Mouse (Mus musculus) thymus, postnatal 10 days (tissue): ENCODE measurements around the gene Prss47.

Source experiments
- DNase-seq, 2 experiments: peaks; one replicate each; pipeline ENCODE4 v3.0.0; 2021; ENCODE audit warnings: low spot score in 2 of 2

The Prss47 gene

DNA sequence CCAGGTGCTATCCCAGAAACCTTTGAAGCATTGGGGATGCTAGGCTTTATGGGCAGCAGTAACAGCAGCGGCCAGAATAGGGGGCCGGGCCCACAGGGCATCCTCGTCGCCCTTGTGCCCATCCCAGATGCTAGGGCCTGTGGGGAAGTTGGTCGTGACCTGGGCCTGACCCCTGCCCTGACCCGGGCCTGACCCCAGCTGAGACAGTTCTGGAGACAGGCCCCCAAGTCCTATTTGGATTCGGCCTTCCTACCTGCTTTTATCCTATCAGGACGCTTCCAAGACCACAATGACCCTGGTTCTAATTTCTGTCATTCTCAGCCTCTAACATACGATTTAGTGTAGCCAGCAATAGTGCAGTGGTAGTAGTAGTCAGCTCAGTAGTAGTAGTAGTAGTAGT, at the start of gene Prss47:
TSS of gene Prss47 (minus strand) at position 101 of the 400 bp plus-strand sequence.
- no peak for DNase-seq

DNA sequence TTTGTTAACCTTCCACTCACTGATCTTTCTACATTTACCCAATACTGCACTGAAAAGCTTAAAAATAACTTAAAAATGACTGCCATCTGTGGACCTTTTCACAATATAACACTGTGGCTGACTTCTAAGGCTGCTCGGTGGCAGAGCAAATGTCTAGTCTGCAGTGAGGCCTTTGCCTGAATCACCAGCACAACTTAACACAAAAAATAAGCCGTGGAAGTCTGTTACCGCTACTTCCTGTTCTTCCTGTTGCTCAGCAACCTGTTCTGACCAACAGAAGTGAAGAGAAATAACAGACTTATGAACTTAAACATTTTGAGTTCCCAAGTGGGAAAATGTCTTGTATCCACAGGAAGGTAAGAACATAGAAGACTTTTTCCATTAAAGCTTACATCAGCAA, 48.7 kb upstream of the Prss47 start:
- no peak for DNase-seq

- DNase-seq = no peak
Measured at GRCm38 (mm10) chr13:65100678-65101077, 48.1 kb upstream of the Prss47 start.

DNA sequence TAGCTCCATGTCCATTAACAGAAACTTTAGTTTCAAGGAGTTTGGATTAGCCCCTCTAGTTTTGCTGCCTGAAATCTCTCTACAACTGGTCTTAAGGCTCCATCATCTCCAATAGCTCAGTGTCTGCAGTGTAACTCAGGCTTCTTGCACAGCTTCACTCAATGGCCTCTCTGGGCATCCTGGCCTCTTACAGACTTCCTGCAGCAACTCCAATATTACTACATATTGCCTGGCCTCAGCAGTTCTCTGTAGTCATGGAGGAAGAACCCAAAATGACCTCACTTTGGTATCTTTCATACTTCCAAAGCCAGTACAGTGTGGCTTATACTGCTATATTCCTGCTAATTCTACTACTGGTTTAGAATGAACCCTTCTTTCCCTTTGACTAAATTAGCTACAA, 44.5 kb upstream of the Prss47 start:
- no peak for DNase-seq

DNA sequence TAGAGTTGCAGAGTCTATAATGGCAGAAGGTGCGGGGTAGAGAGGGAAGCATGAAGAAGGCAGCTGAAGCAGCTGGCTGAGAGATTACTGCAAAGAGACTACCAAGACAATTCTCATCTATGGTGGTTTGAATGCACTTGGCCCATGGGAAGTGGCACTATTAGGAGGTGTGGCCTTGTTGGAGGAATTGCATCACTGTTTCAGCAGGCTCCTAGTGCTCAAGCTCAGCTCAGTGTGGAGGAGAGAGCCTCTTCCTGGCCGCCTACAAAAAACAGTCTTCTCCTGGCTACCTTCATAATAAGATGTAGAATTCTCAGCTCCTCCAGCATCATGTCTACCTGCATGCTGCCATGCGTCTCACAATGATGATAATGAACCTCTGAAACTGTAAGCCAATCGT, 43.4 kb upstream of the Prss47 start:
- DNase-seq = no peak

DNA sequence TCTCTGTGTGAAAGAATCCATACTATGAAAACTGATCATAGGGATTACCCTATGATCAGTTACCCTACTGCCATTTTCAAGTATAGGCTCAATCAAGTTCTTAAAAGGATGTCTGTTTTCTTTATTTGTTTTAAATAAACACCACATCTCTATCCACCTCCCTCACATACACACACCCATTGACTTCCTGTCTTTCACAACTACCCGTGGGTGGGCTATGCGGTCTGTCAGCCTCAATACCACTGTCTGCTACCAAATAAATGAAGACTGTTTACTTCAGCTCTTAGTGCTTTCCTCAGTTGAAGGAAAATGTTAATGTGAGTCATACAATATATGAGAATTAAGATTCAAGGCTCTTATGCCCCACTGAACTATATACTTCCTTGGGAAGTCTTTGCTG, 17.4 kb upstream of the Prss47 start:
- DNase-seq = no peak

DNA sequence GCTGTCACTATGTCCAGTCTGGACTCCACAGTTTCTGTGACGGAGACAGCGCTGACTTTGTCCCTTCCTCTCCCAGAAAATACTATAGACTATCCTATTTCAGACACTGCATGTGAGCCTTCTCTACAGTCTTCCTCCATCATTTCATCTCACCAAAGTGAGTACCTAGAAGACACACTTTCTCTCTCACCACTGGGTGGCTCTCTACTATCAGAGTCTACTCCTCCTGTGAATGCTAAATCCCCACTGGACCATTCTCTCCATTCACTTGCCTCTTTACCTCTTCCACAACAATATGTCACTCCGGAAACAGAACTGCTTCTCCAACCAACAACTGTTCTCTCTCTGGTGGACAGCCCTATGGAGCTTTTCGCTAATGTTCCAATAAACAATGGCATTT, 17.5 kb downstream of the Prss47 start:
- DNase-seq = no peak

DNA sequence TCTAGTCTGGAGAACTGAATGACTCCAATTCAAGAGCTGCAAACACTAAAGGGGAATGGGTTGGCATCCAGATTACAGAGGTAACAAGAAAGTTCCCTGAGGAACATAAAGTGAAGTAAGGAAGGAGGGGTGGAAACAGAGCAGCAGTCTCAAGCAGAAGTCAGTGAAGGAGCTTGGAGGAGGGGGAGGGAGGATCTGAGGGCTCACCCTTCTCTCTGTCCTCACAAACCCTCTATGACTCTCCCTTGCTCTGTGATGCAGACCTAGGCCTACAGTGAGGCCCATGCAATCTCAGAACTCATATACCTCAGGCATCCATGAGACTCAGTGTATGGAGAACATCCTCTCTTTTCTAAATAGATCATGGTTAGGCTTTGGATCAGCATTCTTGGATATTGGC, 19.8 kb downstream of the Prss47 start, which contains the start of gene Spata31d1c:
TSS of gene Spata31d1c (plus strand) at position 301 of the 400 bp plus-strand sequence.
- DNase-seq = no peak

GRCm38 (mm10) chr13:65011052-65011738, 41.4 kb downstream of the Prss47 start:
- no peak for DNase-seq

DNA sequence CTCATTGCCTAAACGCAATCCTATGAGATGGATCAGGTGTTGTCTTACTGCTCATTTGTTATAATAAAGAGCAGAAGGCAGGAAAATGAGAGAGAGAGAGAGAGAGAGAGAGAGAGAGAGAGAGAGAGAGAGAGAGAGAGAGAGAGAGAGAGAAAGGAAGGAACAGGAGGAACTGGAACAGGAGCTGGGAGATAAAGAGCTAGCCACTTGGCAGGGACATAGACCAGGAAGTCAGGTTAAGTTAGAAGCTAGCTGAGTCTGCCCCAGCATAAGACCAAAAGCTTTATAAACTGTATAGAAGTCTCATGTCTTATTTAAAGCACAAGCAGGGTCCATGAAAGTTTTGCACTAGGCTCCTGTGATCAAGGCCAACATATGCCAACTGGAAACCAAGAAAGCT, 44.6 kb downstream of the Prss47 start:
- DNase-seq = no peak

- no peak for DNase-seq
Measured at GRCm38 (mm10) chr13:65006760-65007159, 45.8 kb downstream of the Prss47 start.

- no peak for DNase-seq
Measured at GRCm38 (mm10) chr13:65005414-65005813, 47.1 kb downstream of the Prss47 start.
